26 mouse cellular contexts compared by ENCODE assay signal in genomic region chr19:20881205-20881604, GRCm38 (mm10).
"Had no signal": no experiment of that assay in that cellular context is flagged by ENCODE, and none has a peak within 500 bp of the region (broad histone marks: within the 10 kb centered on the region; RNA-seq: fewer than 3 reads in every experiment).

No protein-coding gene starts in this region.

- H3K27ac ChIP-seq: intestine, embryonic 15.5 days; kidney, embryonic 15.5 days; layer of hippocampus, adult 2 months; left cerebral cortex, adult 2 months; liver, embryonic 14.5 days; lung, embryonic 15.5 days; midbrain, embryonic 12.5 days; midbrain, embryonic 15.5 days; neural tube, embryonic 12.5 days; neural tube, embryonic 15.5 days; stomach, postnatal 0 days had no signal

- DNase-seq: kidney, adult 18-20 months; kidney, postnatal 10 days; kidney, postnatal 4 days; layer of hippocampus, adult 9-11 months; layer of hippocampus, postnatal 36 days; lung, adult 18-20 months; lung, postnatal 10 days; lung, postnatal 36 days; right cerebral cortex, adult 18-20 months; right cerebral cortex, postnatal 14 days; right cerebral cortex, postnatal 4 days; thymus, adult 2 months; thymus, postnatal 14 days; thymus, postnatal 4 days had no signal

- H3K4me1 ChIP-seq: intestine, embryonic 15.5 days; kidney, embryonic 15.5 days; lung, embryonic 15.5 days; midbrain, embryonic 12.5 days; midbrain, embryonic 15.5 days; neural tube, embryonic 12.5 days; neural tube, embryonic 15.5 days had no signal

- H3K9me3 ChIP-seq: intestine, embryonic 15.5 days; kidney, embryonic 15.5 days; lung, embryonic 15.5 days; midbrain, embryonic 12.5 days; midbrain, embryonic 15.5 days; neural tube, embryonic 12.5 days; neural tube, embryonic 15.5 days had no signal

- H3K9ac ChIP-seq: intestine, embryonic 15.5 days; kidney, embryonic 15.5 days; liver, embryonic 14.5 days; lung, embryonic 15.5 days; midbrain, embryonic 12.5 days; midbrain, embryonic 15.5 days; neural tube, embryonic 12.5 days; neural tube, embryonic 15.5 days had no signal

- ATAC-seq: intestine, embryonic 15.5 days; midbrain, embryonic 15.5 days had no signal

- H3K36me3 ChIP-seq: intestine, embryonic 15.5 days; kidney, embryonic 15.5 days; lung, embryonic 15.5 days; midbrain, embryonic 12.5 days; midbrain, embryonic 15.5 days; neural tube, embryonic 12.5 days; neural tube, embryonic 15.5 days had no signal

- H3K4me3 ChIP-seq: intestine, embryonic 15.5 days; kidney, embryonic 15.5 days; layer of hippocampus, adult 2 months; left cerebral cortex, adult 2 months; lung, embryonic 15.5 days; midbrain, embryonic 12.5 days; midbrain, embryonic 15.5 days; neural tube, embryonic 12.5 days; neural tube, embryonic 15.5 days had no signal

- H3K27me3 ChIP-seq: intestine, embryonic 15.5 days; kidney, embryonic 15.5 days; lung, embryonic 15.5 days; midbrain, embryonic 12.5 days; midbrain, embryonic 15.5 days; neural tube, embryonic 12.5 days; neural tube, embryonic 15.5 days had no signal

- H3K4me2 ChIP-seq: intestine, embryonic 15.5 days; kidney, embryonic 15.5 days; liver, embryonic 11.5 days; lung, embryonic 15.5 days; midbrain, embryonic 12.5 days; midbrain, embryonic 15.5 days; neural tube, embryonic 12.5 days; neural tube, embryonic 15.5 days had no signal
